Mouse (Mus musculus) midbrain, embryonic 16.5 days (tissue): Measurements from ENCODE around the gene Strn4. TPM values are rescaled to one million over a fixed set of nuclear protein-coding genes. Genes with fewer than 3 reads are reported as not detected.

ENCODE experiments used
- ATAC-seq: fragments of 200-750 bp; cut with Nextera tagmentation; 2 replicates; pipeline ENCODE4 v1.8.0; 2017; ENCODE audit warnings: moderate TSS enrichment
- H3K27ac ChIP-seq: fragments of 300-500 bp; sonication (generic); 2 replicates; pipeline ENCODE4 v1.5.1; 2014; ENCODE audit warnings: mild to moderate bottlenecking, low read length, mixed read lengths
- H3K27me3 ChIP-seq: fragments of 300-500 bp; sonication (generic); 2 replicates; pipeline ENCODE4 v1.6.1; 2014; ENCODE audit warnings: low read depth, low read length, mixed read lengths; ENCODE audit not compliant: control insufficient read depth, insufficient read depth
- H3K36me3 ChIP-seq: fragments of 300-500 bp; sonication (generic); 2 replicates; pipeline ENCODE4 v1.6.1; 2014; ENCODE audit warnings: mild to moderate bottlenecking, low read length, moderate library complexity, mixed read lengths; ENCODE audit not compliant: control insufficient read depth, insufficient read depth
- H3K4me1 ChIP-seq: fragments of 300-500 bp; sonication (generic); 2 replicates; pipeline ENCODE4 v1.6.1; 2014; ENCODE audit warnings: mild to moderate bottlenecking, low read length, mixed read lengths; ENCODE audit not compliant: control insufficient read depth, insufficient read depth
- H3K4me2 ChIP-seq: fragments of 300-500 bp; sonication (generic); 2 replicates; pipeline ENCODE4 v1.6.1; 2014; ENCODE audit warnings: mild to moderate bottlenecking, low read length, mixed read lengths
- H3K4me3 ChIP-seq: fragments of 300-500 bp; sonication (generic); 2 replicates; pipeline ENCODE4 v1.5.1; 2014; ENCODE audit warnings: low read depth, mild to moderate bottlenecking, low read length, moderate library complexity, mixed read lengths
- H3K9ac ChIP-seq: fragments of 300-500 bp; sonication (generic); 2 replicates; pipeline ENCODE4 v1.6.1; 2014; ENCODE audit warnings: low read depth, low read length, mixed read lengths
- H3K9me3 ChIP-seq: fragments of 300-500 bp; sonication (generic); replicated peaks from 2 replicates; pipeline ENCODE4 v1.6.1; 2014; ENCODE audit warnings: mild to moderate bottlenecking, low read length, mixed read lengths; ENCODE audit not compliant: control insufficient read depth, poor library complexity, severe bottlenecking
- WGBS: fragments of 180-500 bp; shearing (Covaris S2); extraction: QIAGEN DNeasy Blood & Tissue Kit; methylation state at CpG from one replicate; pipeline ENCODE4 v1.1.7; 2014; 5-methylcytosine and 5-hydroxymethylcytosine counted together
- polyA plus RNA-seq: library from polyadenylated mRNA; unstranded; fragments of >200 nt; fragmentation: Nextera tagmentation; extraction: Ambion mirVana; gene quantifications from 2 replicates; pipeline ENCODE4 v1.2.1, GENCODE M21; 2015

Gene Strn4
- polyA plus RNA-seq, 1 experiment from 2014 or later, result 185 TPM

- ATAC-seq, result no peak
- no peaks in the 10 kb centered on the region for H3K9me3 ChIP-seq
- 20% methylated on average over 17 of the region's 17 CpGs for WGBS
- no peaks in the 10 kb centered on the region for H3K4me1 ChIP-seq
- no peaks in the 10 kb centered on the region for H3K27me3 ChIP-seq
- peaks cover 18% of the 10 kb centered on the region for H3K36me3 ChIP-seq
- H3K9ac ChIP-seq, result no peak overlapping the region
- no peak overlapping the region for H3K4me2 ChIP-seq
- H3K4me3 ChIP-seq, result no peak overlapping the region
- no peak overlapping the region for H3K27ac ChIP-seq
These were observed 42.6 kb downstream of the Strn4 start for GRCm38 (mm10) chr7:16858336-16858735.

- H3K27me3 ChIP-seq, result no peaks in the 10 kb centered on the region
- H3K9me3 ChIP-seq, result no peaks in the 10 kb centered on the region
- WGBS, result 32% methylated on average over 5 of the region's 5 CpGs
- peaks cover 14% of the 10 kb centered on the region for H3K36me3 ChIP-seq
- no peak for ATAC-seq
- no peak overlapping the region for H3K4me2 ChIP-seq
- no peak overlapping the region for H3K4me3 ChIP-seq
- no peak overlapping the region for H3K9ac ChIP-seq
- H3K4me1 ChIP-seq, result no peaks in the 10 kb centered on the region
- H3K27ac ChIP-seq, result no peak overlapping the region
These were observed 44.4 kb downstream of the Strn4 start for GRCm38 (mm10) chr7:16859902-16860651.

GRCm38 (mm10) chr7:16867488-16867887, 51.8 kb downstream of the Strn4 start:
- ATAC-seq, result no peak
- 0 out of 2 replicates have a peak, but pooled peaks cover 5% of the 10 kb centered on the region for H3K36me3 ChIP-seq
- no peaks in the 10 kb centered on the region for H3K27me3 ChIP-seq
- 95% methylated on average over 3 of the region's 3 CpGs for WGBS
- H3K9me3 ChIP-seq, result no peaks in the 10 kb centered on the region
- H3K4me2 ChIP-seq, result no peak overlapping the region
- no peak overlapping the region for H3K9ac ChIP-seq
- no peaks in the 10 kb centered on the region for H3K4me1 ChIP-seq
- no peak overlapping the region for H3K27ac ChIP-seq
- H3K4me3 ChIP-seq, result no peak overlapping the region

- Histone ChIP-seq H3K27ac (peak overlapping the region; percentile 85), H3K4me2 (peak overlapping the region; percentile 62), H3K36me3 (no peaks in the 10 kb centered on the region), H3K9ac (peak overlapping the region; percentile 59; the same call in 1 of the 2 replicates), H3K9me3 (no peaks in the 10 kb centered on the region), H3K4me1 (0 out of 2 replicates have a peak, but pooled peaks cover 3% of the 10 kb centered on the region), H3K4me3 (peak overlapping the region; percentile 39), H3K27me3 (no peaks in the 10 kb centered on the region)
- WGBS, result 9% methylated on average over 16 of the region's 16 CpGs
- ATAC-seq, result peak; percentile 99
These were observed 53.8 kb downstream of the Strn4 start for GRCm38 (mm10) chr7:16869497-16869896.

- no peak overlapping the region for H3K4me2 ChIP-seq
- no peak for ATAC-seq
- 91% methylated on average over 10 of the region's 10 CpGs for WGBS
These were observed 55.9 kb downstream of the Strn4 start for GRCm38 (mm10) chr7:16871600-16871999.

GRCm38 (mm10) chr7:16872478-16872877, 56.8 kb downstream of the Strn4 start:
- Histone ChIP-seq H3K36me3 (no peaks in the 10 kb centered on the region), H3K4me1 (peaks cover 17% of the 10 kb centered on the region), H3K27ac (no peak overlapping the region), H3K9ac (no peak overlapping the region), H3K27me3 (no peaks in the 10 kb centered on the region), H3K9me3 (no peaks in the 10 kb centered on the region), H3K4me2 (no peak overlapping the region), H3K4me3 (no peak overlapping the region)
- 94% methylated on average over 9 of the region's 9 CpGs for WGBS
- ATAC-seq, result no peak

More at GRCm38 (mm10) chr7:16871600-16871999, 55.9 kb downstream of the Strn4 start:
- Histone ChIP-seq H3K36me3 (no peaks in the 10 kb centered on the region), H3K4me3 (no peak overlapping the region), H3K27ac (no peak overlapping the region), H3K4me1 (peaks cover 9% of the 10 kb centered on the region), H3K9me3 (no peaks in the 10 kb centered on the region), H3K27me3 (no peaks in the 10 kb centered on the region), H3K9ac (no peak overlapping the region)

GRCm38 (mm10) chr7:16873392-16873791, 57.7 kb downstream of the Strn4 start:
- Histone ChIP-seq H3K4me2 (no peak overlapping the region), H3K36me3 (no peaks in the 10 kb centered on the region), H3K9ac (no peak overlapping the region), H3K4me3 (no peak overlapping the region), H3K27me3 (no peaks in the 10 kb centered on the region), H3K27ac (no peak overlapping the region), H3K4me1 (peaks cover 17% of the 10 kb centered on the region), H3K9me3 (no peaks in the 10 kb centered on the region)
- WGBS, result 90% methylated on average over 4 of the region's 4 CpGs
- no peak for ATAC-seq

- Histone ChIP-seq H3K27ac (peak overlapping the region; percentile 81), H3K4me2 (peak overlapping the region; percentile 51), H3K9ac (peak overlapping the region; percentile 27; the same call in 1 of the 2 replicates), H3K27me3 (no peaks in the 10 kb centered on the region), H3K4me1 (peaks cover 17% of the 10 kb centered on the region), H3K9me3 (no peaks in the 10 kb centered on the region), H3K4me3 (peak overlapping the region; percentile 71), H3K36me3 (no peaks in the 10 kb centered on the region)
- WGBS, result 5% methylated on average over 17 of the region's 17 CpGs
- ATAC-seq, result no peak
These were observed 58.5 kb downstream of the Strn4 start for GRCm38 (mm10) chr7:16874190-16874589.

- H3K4me3 ChIP-seq, result peak overlapping the region; percentile 71
- peak; percentile 95 for ATAC-seq
- peak overlapping the region; percentile 86 for H3K4me2 ChIP-seq
- no peaks in the 10 kb centered on the region for H3K36me3 ChIP-seq
- WGBS, result under 1% methylated on average over 33 of the region's 33 CpGs
- peak overlapping the region; percentile 76 for H3K9ac ChIP-seq
- peaks cover 17% of the 10 kb centered on the region for H3K4me1 ChIP-seq
- no peaks in the 10 kb centered on the region for H3K27me3 ChIP-seq
- H3K27ac ChIP-seq, result peak overlapping the region; percentile 81
- H3K9me3 ChIP-seq, result no peaks in the 10 kb centered on the region
These were observed 59.1 kb downstream of the Strn4 start for GRCm38 (mm10) chr7:16874756-16875309.
